Mouse (Mus musculus): ENCODE measurements at regions not wholly inside any gene's neighbourhood (a gene's known extent, or its start where the extent isn't known, plus 50 kb on each side); places are given as distances from the start of the nearest gene placed in this dataset.

GRCm38 (mm10) chr9:22937686-22938391 is 285.0 kb upstream of the Bmper start:
- no peak for DNase-seq

GRCm38 (mm10) chr9:22944992-22945391 is 277.9 kb upstream of the Bmper start:
- DNase-seq, result no peak

GRCm38 (mm10) chr9:22945426-22945955 is 277.4 kb upstream of the Bmper start:
- no peak for DNase-seq

- no peak for DNase-seq
Measured at GRCm38 (mm10) chr9:22952571-22953442, 270.1 kb upstream of the Bmper start.

- no peak for DNase-seq
Measured at GRCm38 (mm10) chr9:22962269-22962815, 260.5 kb upstream of the Bmper start.

- DNase-seq, result no peak
Measured at GRCm38 (mm10) chr9:22971312-22971711, 251.6 kb upstream of the Bmper start.

- DNase-seq, result no peak
Measured at GRCm38 (mm10) chr9:22976748-22977147, 246.1 kb upstream of the Bmper start.

GRCm38 (mm10) chr9:22979627-22980026 is 243.2 kb upstream of the Bmper start:
- no peak for DNase-seq

GRCm38 (mm10) chr9:22989508-22989907 is 233.4 kb upstream of the Bmper start:
- DNase-seq, result no peak

GRCm38 (mm10) chr9:22993531-22993930 is 229.3 kb upstream of the Bmper start:
- no peak for DNase-seq

- DNase-seq, result no peak
Measured at GRCm38 (mm10) chr9:22995564-22995963, 227.3 kb upstream of the Bmper start.

- no peak for DNase-seq
Measured at GRCm38 (mm10) chr9:22998306-22998705, 224.6 kb upstream of the Bmper start.

GRCm38 (mm10) chr9:22999181-22999580 is 223.7 kb upstream of the Bmper start:
- no peak for DNase-seq

GRCm38 (mm10) chr9:23000200-23000599 is 222.7 kb upstream of the Bmper start:
- DNase-seq, result no peak

GRCm38 (mm10) chr9:23003195-23004061 is 219.4 kb upstream of the Bmper start:
- DNase-seq, result no peak

- no peak for DNase-seq
Measured at GRCm38 (mm10) chr9:23005005-23005404, 217.9 kb upstream of the Bmper start.

GRCm38 (mm10) chr9:23009462-23010183 is 213.3 kb upstream of the Bmper start:
- DNase-seq, result peak; percentile 7

GRCm38 (mm10) chr9:23011316-23011959 is 211.4 kb upstream of the Bmper start:
- DNase-seq, result no peak

GRCm38 (mm10) chr9:23012130-23012529 is 210.7 kb upstream of the Bmper start:
- no peak for DNase-seq

- DNase-seq, result no peak
Measured at GRCm38 (mm10) chr9:23016733-23017132, 206.1 kb upstream of the Bmper start.

- DNase-seq, result no peak
Measured at GRCm38 (mm10) chr9:23024061-23024460, 198.8 kb upstream of the Bmper start.
